In the genomic region with DNA sequence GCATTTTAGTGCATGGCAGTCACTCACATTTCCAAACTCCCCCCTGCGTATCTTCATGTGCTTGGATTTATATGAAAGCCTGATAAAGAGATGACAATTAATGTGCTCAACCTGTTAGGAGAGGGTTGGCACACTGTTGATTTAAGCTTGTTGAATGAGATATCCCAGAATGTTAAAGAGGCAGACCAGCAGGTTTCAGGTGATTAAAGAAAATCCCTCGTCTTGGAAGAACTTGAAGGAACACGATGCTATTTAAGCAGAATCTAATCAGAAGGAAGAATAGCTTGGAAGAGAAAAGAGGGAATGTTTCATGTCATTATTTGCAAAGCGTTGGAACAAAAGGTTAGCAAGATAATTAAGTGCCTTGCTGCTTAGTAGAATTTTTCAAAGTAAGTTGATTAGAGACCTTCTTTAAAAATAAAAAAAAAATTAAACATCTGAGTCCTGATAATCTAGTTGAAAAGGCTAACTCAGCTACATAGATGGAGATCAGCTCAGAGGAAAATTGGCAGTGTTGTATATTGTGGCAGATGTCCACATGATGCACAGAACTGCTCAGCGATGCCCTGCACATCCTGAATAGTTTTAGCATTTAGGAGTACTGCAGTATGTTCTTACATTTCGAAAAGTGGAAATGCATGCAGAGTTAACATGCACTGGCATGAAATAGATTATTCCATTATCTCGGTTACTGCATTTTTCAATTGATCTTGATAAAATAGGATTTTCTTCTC, we compare ENCODE assay signal across 23 mouse cellular contexts.
DNase-seq lines count a peak whose midpoint lies in the region; ATAC-seq and TF ChIP-seq lines count a peak whose summit lies in the region.
"Had no signal": no experiment of that assay in that cellular context is flagged by ENCODE, and none has a peak within 500 bp of the region (broad histone marks: within the 10 kb centered on the region; RNA-seq: fewer than 3 reads in every experiment).

No protein-coding gene starts in this region.

- ATAC-seq in midbrain, embryonic 13.5 days: 0 out of 2 replicates have a peak, but pooled peaks have one; percentile 27
- ATAC-seq in midbrain, embryonic 16.5 days: no peak
- no peak; the same call in 1 of the 2 replicates for ATAC-seq in forebrain, postnatal 0 days
- ATAC-seq: CD4-positive, CD25-positive, alpha-beta regulatory T cell, adult 4 months had no signal

- no peak overlapping the region for H3K9ac ChIP-seq in midbrain, embryonic 13.5 days (replicated peaks)
- no peak overlapping the region for H3K9ac ChIP-seq in midbrain, embryonic 16.5 days (ENCODE audit: low read depth, low read length)
- H3K9ac ChIP-seq in forebrain, postnatal 0 days: no peak overlapping the region
- H3K9ac ChIP-seq: embryonic facial prominence, embryonic 12.5 days; heart, embryonic 12.5 days; neural tube, embryonic 12.5 days had no signal

- H3K4me2 ChIP-seq in midbrain, embryonic 13.5 days (replicated peaks): no peak overlapping the region
- no peak overlapping the region for H3K4me2 ChIP-seq in midbrain, embryonic 16.5 days (ENCODE audit: low read length)
- no peak overlapping the region for H3K4me2 ChIP-seq in forebrain, postnatal 0 days (ENCODE audit: low read depth)
- H3K4me2 ChIP-seq: embryonic facial prominence, embryonic 12.5 days; heart, embryonic 12.5 days; neural tube, embryonic 12.5 days had no signal

- no peaks in the 10 kb centered on the region for H3K36me3 ChIP-seq in midbrain, embryonic 13.5 days
- H3K36me3 ChIP-seq in midbrain, embryonic 16.5 days (ENCODE audit: control insufficient read depth, insufficient read depth, low read length): no peaks in the 10 kb centered on the region
- H3K36me3 ChIP-seq in forebrain, postnatal 0 days (ENCODE audit: insufficient read depth): no peaks in the 10 kb centered on the region
- H3K36me3 ChIP-seq: embryonic facial prominence, embryonic 12.5 days; heart, embryonic 12.5 days; hindbrain, embryonic 10.5 days; neural tube, embryonic 12.5 days had no signal

- no peak overlapping the region for H3K27ac ChIP-seq in midbrain, embryonic 13.5 days
- H3K27ac ChIP-seq in midbrain, embryonic 16.5 days (ENCODE audit: low read length): no peak overlapping the region
- no peak overlapping the region for H3K27ac ChIP-seq in forebrain, postnatal 0 days (ENCODE audit: low read depth, low read length)
- H3K27ac ChIP-seq: embryonic facial prominence, embryonic 12.5 days; hindbrain, embryonic 10.5 days; neural tube, embryonic 12.5 days; stomach, postnatal 0 days had no signal

- peak; percentile 19 to 44 for DNase-seq in cerebellum, adult 18-20 months
- no peak for DNase-seq in cerebellum, postnatal 36 days
- peak; percentile 35 for DNase-seq in cerebellum, adult 9-11 months
- DNase-seq in forebrain, postnatal 0 days: peak; percentile 25
- no peak for DNase-seq in urinary bladder, postnatal 14 days (ENCODE audit: low spot score)
- DNase-seq: adrenal gland, postnatal 25 days; gastrocnemius, postnatal 14 days; heart, adult 11 months; heart, postnatal 10 days; kidney, adult 11 months; kidney, postnatal 4 days; lung, postnatal 4 days; right cerebral cortex, postnatal 14 days; thymus, adult 2 months had no signal

- no peaks in the 10 kb centered on the region for H3K27me3 ChIP-seq in midbrain, embryonic 13.5 days
- no peaks in the 10 kb centered on the region for H3K27me3 ChIP-seq in midbrain, embryonic 16.5 days (ENCODE audit: control insufficient read depth, insufficient read depth, low read depth, low read length)
- H3K27me3 ChIP-seq in forebrain, postnatal 0 days (ENCODE audit: insufficient read depth, low read length): no peaks in the 10 kb centered on the region
- H3K27me3 ChIP-seq: embryonic facial prominence, embryonic 12.5 days; heart, embryonic 12.5 days; neural tube, embryonic 12.5 days had no signal

- peaks cover 4% of the 10 kb centered on the region; the same call in 1 of the 2 replicates for H3K4me1 ChIP-seq in midbrain, embryonic 13.5 days (replicated peaks)
- peaks cover 3% of the 10 kb centered on the region; the same call in 1 of the 2 replicates for H3K4me1 ChIP-seq in midbrain, embryonic 16.5 days (ENCODE audit: control insufficient read depth, insufficient read depth, low read length)
- peaks cover 6% of the 10 kb centered on the region; the same call in 1 of the 2 replicates for H3K4me1 ChIP-seq in forebrain, postnatal 0 days (ENCODE audit: insufficient read depth)
- H3K4me1 ChIP-seq: heart, embryonic 12.5 days; hindbrain, embryonic 10.5 days; neural tube, embryonic 12.5 days had no signal

- H3K9me3 ChIP-seq in midbrain, embryonic 13.5 days: no peaks in the 10 kb centered on the region
- H3K9me3 ChIP-seq in midbrain, embryonic 16.5 days (replicated peaks; ENCODE audit: control insufficient read depth, low read length, poor library complexity, severe bottlenecking): no peaks in the 10 kb centered on the region
- no peaks in the 10 kb centered on the region for H3K9me3 ChIP-seq in forebrain, postnatal 0 days (ENCODE audit: low read length)
- H3K9me3 ChIP-seq: embryonic facial prominence, embryonic 12.5 days; heart, embryonic 12.5 days; hindbrain, embryonic 10.5 days; neural tube, embryonic 12.5 days had no signal

- no peak for TF ChIP-seq CTCF in forebrain, postnatal 0 days (IDR thresholded peaks at IDR 0.05; ENCODE audit: low read depth)

- H3K4me3 ChIP-seq in midbrain, embryonic 13.5 days (replicated peaks): no peak overlapping the region
- no peak overlapping the region for H3K4me3 ChIP-seq in midbrain, embryonic 16.5 days (ENCODE audit: low read depth, low read length)
- H3K4me3 ChIP-seq in forebrain, postnatal 0 days (ENCODE audit: low read depth, low read length): no peak overlapping the region
- H3K4me3 ChIP-seq: embryonic facial prominence, embryonic 12.5 days; erythroblast, embryonic 14.5 days; heart, embryonic 12.5 days; hindbrain, embryonic 10.5 days; neural tube, embryonic 12.5 days had no signal

- 55% methylated on average over 7 of the region's 7 CpGs for WGBS in midbrain, embryonic 13.5 days
- WGBS in midbrain, embryonic 16.5 days: 43% methylated on average over 7 of the region's 7 CpGs
- 30% methylated on average over 7 of the region's 7 CpGs for WGBS in forebrain, postnatal 0 days

Comparison
In these comparisons a context has a peak if more than half of its experiments do, and no peak if none do; other contexts are left out.
1. DNase-seq: peak in cerebellum, adult 18-20 months (2 of 2), cerebellum, adult 9-11 months (single experiment) and forebrain, postnatal 0 days (single experiment); none in cerebellum, postnatal 36 days (0 of 2) and urinary bladder, postnatal 14 days (single experiment).